Mouse (Mus musculus) MEL (cell line): ENCODE measurements at regions not wholly inside any gene's neighbourhood (a gene's known extent, or its start where the extent isn't known, plus 50 kb on each side); places are given as distances from the start of the nearest gene placed in this dataset.
A peak's percentile ranks its signal among the peaks of the same experiment; 100 is the strongest.

Experiments used
- DNase-seq: peaks from one replicate; pipeline ENCODE4 v3.0.0; 2011; ENCODE audit warnings: low read depth, low spot score
- H3K27ac ChIP-seq: 2 replicates; pipeline ENCODE4 v1.5.1; 2012; ENCODE audit warnings: low read depth, mild to moderate bottlenecking, control low read depth, low read length, moderate library complexity; ENCODE audit not compliant: control insufficient read depth
- H3K27me3 ChIP-seq, 2 experiments: fragments of 150-350 bp in 1 of 2; sonication (generic) in 1 of 2; 2 replicates each; pipeline ENCODE4 v1.6.1; 2012; ENCODE audit warnings: low read length in 2 of 2, mild to moderate bottlenecking in 2 of 2, improper control_type of control experiment in 1 of 2, moderate library complexity in 1 of 2; ENCODE audit not compliant: insufficient read depth in 2 of 2, control insufficient read depth in 1 of 2
- H3K36me3 ChIP-seq, 2 experiments: 2 replicates each; pipeline ENCODE4 v1.6.1; 2012 to 2014; ENCODE audit warnings: low read length in 2 of 2, improper control_type of control experiment in 1 of 2, inconsistent platforms in 1 of 2, mild to moderate bottlenecking in 1 of 2; ENCODE audit not compliant: insufficient read depth in 2 of 2, control insufficient read depth in 1 of 2
- H3K4me1 ChIP-seq, 2 experiments: fragments of 150-350 bp in 1 of 2; sonication (generic) in 1 of 2; 2 replicates each; pipeline ENCODE4 v1.6.1; 2012; ENCODE audit warnings: low read length in 2 of 2, improper control_type of control experiment in 1 of 2, mild to moderate bottlenecking in 1 of 2; ENCODE audit not compliant: insufficient read depth in 2 of 2, control insufficient read depth in 1 of 2
- H3K4me3 ChIP-seq, 2 experiments: fragments of 150-350 bp in 1 of 2; sonication (generic) in 1 of 2; 2 replicates each; pipeline ENCODE4 v1.5.1; 2012; ENCODE audit warnings: low read depth in 2 of 2, low read length in 2 of 2, mild to moderate bottlenecking in 2 of 2, moderate library complexity in 2 of 2, control low read depth in 1 of 2, improper control_type of control experiment in 1 of 2; ENCODE audit not compliant: control insufficient read depth in 1 of 2, insufficient read depth in 1 of 2
- H3K79me2 ChIP-seq: 2 replicates; pipeline ENCODE4 v1.6.1; 2012; ENCODE audit warnings: mild to moderate bottlenecking, low read length, moderate library complexity; ENCODE audit not compliant: control insufficient read depth, poor library complexity, insufficient read depth
- H3K9ac ChIP-seq: 2 replicates; pipeline ENCODE4 v1.6.1; 2012; ENCODE audit warnings: low read depth, mild to moderate bottlenecking, control low read depth, low read length, moderate library complexity; ENCODE audit not compliant: control insufficient read depth, poor library complexity, severe bottlenecking
- H3K9me3 ChIP-seq: fragments of 150-350 bp; sonication (generic); replicated peaks from 2 replicates; pipeline ENCODE4 v1.6.1; 2012; ENCODE audit warnings: mild to moderate bottlenecking, low read length, improper control_type of control experiment, moderate library complexity; ENCODE audit not compliant: insufficient read depth
- BHLHE40 ChIP-seq: IDR thresholded peaks from 2 replicates; pipeline ENCODE4 v1.6.1; 2012; ENCODE audit warnings: low read depth, mild to moderate bottlenecking, inconsistent platforms, low read length, improper control_type of control experiment, borderline replicate concordance
- CHD1 ChIP-seq: IDR thresholded peaks from 2 replicates; pipeline ENCODE4 v1.6.1; 2012; ENCODE audit warnings: low read depth, mild to moderate bottlenecking, inconsistent platforms, low read length, improper control_type of control experiment
- CHD2 ChIP-seq: IDR thresholded peaks from 2 replicates; pipeline ENCODE4 v1.6.1; 2011; ENCODE audit warnings: low read length, improper control_type of control experiment
- CTCF ChIP-seq, 3 experiments: IDR thresholded peaks in 2 of 3; conservative IDR thresholded peaks in 1 of 3; 2 replicates each; pipeline ENCODE4 v1.5.1; 2011 to 2012; ENCODE audit warnings: low read length in 3 of 3, low read depth in 2 of 3, mild to moderate bottlenecking in 2 of 3, improper control_type of control experiment in 1 of 3, inconsistent platforms in 1 of 3, mixed read lengths in 1 of 3, moderate library complexity in 1 of 3; ENCODE audit not compliant: control insufficient read depth in 1 of 3, insufficient read depth in 1 of 3, poor library complexity in 1 of 3, severe bottlenecking in 1 of 3
- E2F4 ChIP-seq: IDR thresholded peaks from 2 replicates; pipeline ENCODE4 v1.6.1; 2011; ENCODE audit warnings: low read depth, low read length, improper control_type of control experiment, borderline replicate concordance
- ELF1 ChIP-seq: IDR thresholded peaks from 2 replicates; pipeline ENCODE4 v1.6.1; 2014; ENCODE audit warnings: low read depth, mild to moderate bottlenecking, inconsistent platforms, low read length, improper control_type of control experiment, moderate library complexity
- EP300 ChIP-seq, 2 experiments: IDR thresholded peaks; 2 replicates each; pipeline ENCODE4 v1.6.1; 2011; ENCODE audit warnings: improper control_type of control experiment in 2 of 2, low read length in 2 of 2, low read depth in 1 of 2, mild to moderate bottlenecking in 1 of 2
- ETS1 ChIP-seq: IDR thresholded peaks from 2 replicates; pipeline ENCODE4 v1.6.1; 2012; ENCODE audit warnings: low read depth, mild to moderate bottlenecking, inconsistent platforms, low read length, improper control_type of control experiment, moderate library complexity
- GABPA ChIP-seq: IDR thresholded peaks from 2 replicates; pipeline ENCODE4 v1.6.1; 2012; ENCODE audit warnings: low read depth, mild to moderate bottlenecking, inconsistent platforms, low read length, improper control_type of control experiment, moderate library complexity
- HCFC1 ChIP-seq: IDR thresholded peaks from 2 replicates; pipeline ENCODE4 v1.6.1; 2012; ENCODE audit warnings: low read depth, mild to moderate bottlenecking, inconsistent platforms, low read length, improper control_type of control experiment, moderate library complexity
- MAFK ChIP-seq: IDR thresholded peaks from 2 replicates; pipeline ENCODE4 v1.6.1; 2011; ENCODE audit warnings: low read depth, mild to moderate bottlenecking, low read length, improper control_type of control experiment, borderline replicate concordance
- MAX ChIP-seq: IDR thresholded peaks from 2 replicates; pipeline ENCODE4 v1.6.1; 2011; ENCODE audit warnings: low read length, improper control_type of control experiment
- MAZ ChIP-seq: IDR thresholded peaks from 2 replicates; pipeline ENCODE4 v1.6.1; 2012; ENCODE audit warnings: low read depth, mild to moderate bottlenecking, inconsistent platforms, low read length, improper control_type of control experiment
- MEF2A ChIP-seq: IDR thresholded peaks from 2 replicates; pipeline ENCODE4 v1.6.1; 2014; ENCODE audit warnings: low read depth, mild to moderate bottlenecking, inconsistent platforms, low read length, improper control_type of control experiment; ENCODE audit not compliant: poor library complexity, insufficient replicate concordance, severe bottlenecking; ENCODE audit errors: extremely low read depth
- MXI1 ChIP-seq: IDR thresholded peaks from 2 replicates; pipeline ENCODE4 v1.6.1; 2011; ENCODE audit warnings: mild to moderate bottlenecking, low read depth, low read length, improper control_type of control experiment
- NRF1 ChIP-seq: IDR thresholded peaks from 2 replicates; pipeline ENCODE4 v1.6.1; 2014; ENCODE audit warnings: low read depth, mild to moderate bottlenecking, inconsistent platforms, low read length, improper control_type of control experiment, moderate library complexity; ENCODE audit not compliant: poor library complexity, insufficient read depth, severe bottlenecking
- POLR2A ChIP-seq, 2 experiments: IDR thresholded peaks; 2 replicates each; pipeline ENCODE4 v1.6.1; 2011 to 2012; ENCODE audit warnings: low read length in 2 of 2, mild to moderate bottlenecking in 2 of 2, control low read depth in 1 of 2, improper control_type of control experiment in 1 of 2, low read depth in 1 of 2, moderate library complexity in 1 of 2; ENCODE audit not compliant: control insufficient read depth in 1 of 2, insufficient read depth in 1 of 2, poor library complexity in 1 of 2
- POLR2AphosphoS2 ChIP-seq: IDR thresholded peaks from 2 replicates; pipeline ENCODE4 v1.6.1; 2011; ENCODE audit warnings: low read length, improper control_type of control experiment
- RAD21 ChIP-seq: IDR thresholded peaks from 2 replicates; pipeline ENCODE4 v1.6.1; 2011; ENCODE audit warnings: mild to moderate bottlenecking, low read depth, low read length, improper control_type of control experiment
- SIN3A ChIP-seq: IDR thresholded peaks from 2 replicates; pipeline ENCODE4 v1.6.1; 2012; ENCODE audit warnings: low read length, improper control_type of control experiment, inconsistent platforms
- SMC3 ChIP-seq: IDR thresholded peaks from 2 replicates; pipeline ENCODE4 v1.6.1; 2011; ENCODE audit warnings: low read depth, low read length, improper control_type of control experiment
- TCF12 ChIP-seq: IDR thresholded peaks from 2 replicates; pipeline ENCODE4 v1.6.1; 2014; ENCODE audit warnings: low read depth, mild to moderate bottlenecking, inconsistent platforms, low read length, improper control_type of control experiment, moderate library complexity
- UBTF ChIP-seq: IDR thresholded peaks from 2 replicates; pipeline ENCODE4 v1.6.1; 2012; ENCODE audit warnings: low read depth, mild to moderate bottlenecking, inconsistent platforms, low read length, improper control_type of control experiment, moderate library complexity, borderline replicate concordance; ENCODE audit not compliant: insufficient read depth
- USF1 ChIP-seq: IDR thresholded peaks from 2 replicates; pipeline ENCODE4 v1.6.1; 2014; ENCODE audit warnings: low read depth, mild to moderate bottlenecking, inconsistent platforms, low read length, improper control_type of control experiment, moderate library complexity
- USF2 ChIP-seq, 2 experiments: IDR thresholded peaks; 2 replicates each; pipeline ENCODE4 v1.6.1; 2011 to 2012; ENCODE audit warnings: improper control_type of control experiment in 2 of 2, low read length in 2 of 2, borderline replicate concordance in 1 of 2, inconsistent platforms in 1 of 2, low read depth in 1 of 2, mild to moderate bottlenecking in 1 of 2; ENCODE audit not compliant: insufficient read depth in 1 of 2
- ZC3H11A ChIP-seq: IDR thresholded peaks from 2 replicates; pipeline ENCODE4 v1.6.1; 2012; ENCODE audit warnings: low read depth, mild to moderate bottlenecking, inconsistent platforms, low read length, improper control_type of control experiment
- ZKSCAN1 ChIP-seq: IDR thresholded peaks from 2 replicates; pipeline ENCODE4 v1.6.1; 2012; ENCODE audit warnings: low read depth, mild to moderate bottlenecking, inconsistent platforms, low read length, improper control_type of control experiment, moderate library complexity
- ZNF384 ChIP-seq: IDR thresholded peaks from 2 replicates; pipeline ENCODE4 v1.6.1; 2012; ENCODE audit warnings: low read depth, mild to moderate bottlenecking, inconsistent platforms, low read length, improper control_type of control experiment

- H3K27me3 ChIP-seq = no peaks in the 10 kb centered on the region
- no peak overlapping the region for H3K4me3 ChIP-seq
- no peaks in the 10 kb centered on the region for H3K36me3 ChIP-seq
- TF ChIP-seq HCFC1 = no peak
- no peak for TF ChIP-seq E2F4
- TF ChIP-seq MEF2A = no peak
- TF ChIP-seq CHD1 = no peak
- TF ChIP-seq ETS1 = no peak
- no peak for TF ChIP-seq EP300 (IDR thresholded peaks at IDR 0.05; ENCODE audit: low read depth in 1 of 2, low read length in 2 of 2)
- TF ChIP-seq UBTF = no peak
- TF ChIP-seq NRF1 = no peak
- TF ChIP-seq USF2 (IDR thresholded peaks at IDR 0.05; ENCODE audit: borderline replicate concordance in 1 of 2, insufficient read depth in 1 of 2, low read depth in 1 of 2, low read length in 2 of 2) = no peak
- TF ChIP-seq CHD2 = no peak
- TF ChIP-seq GABPA = no peak
- peak; percentile 23; the same call in 1 of the 2 replicates for TF ChIP-seq ZC3H11A
- no peak for TF ChIP-seq ELF1
- TF ChIP-seq ZKSCAN1 = no peak
- no peak for TF ChIP-seq BHLHE40
- TF ChIP-seq MAZ = no peak
- no peak for TF ChIP-seq POLR2AphosphoS2
- no peak for TF ChIP-seq POLR2A (IDR thresholded peaks at IDR 0.05; ENCODE audit: control insufficient read depth in 1 of 2, insufficient read depth in 1 of 2, low read depth in 1 of 2, low read length in 2 of 2, poor library complexity in 1 of 2)
- no peak for TF ChIP-seq MAX
- no peak for TF ChIP-seq SIN3A
- TF ChIP-seq TCF12 = no peak
- TF ChIP-seq MXI1 = no peak
- no peak for TF ChIP-seq USF1
- TF ChIP-seq SMC3 = peak; percentile 56
- peak; percentile 48 for TF ChIP-seq RAD21
- TF ChIP-seq ZNF384 = peak; percentile 58; the same call in 1 of the 2 replicates
- TF ChIP-seq MAFK = no peak
- peak; percentile 53 to 64 (median 54) for TF ChIP-seq CTCF (IDR thresholded peaks at IDR 0.05 in 2 of 3, conservative IDR thresholded peaks at IDR 0.05 in 1 of 3; ENCODE audit: control insufficient read depth in 1 of 3, insufficient read depth in 1 of 3, low read depth in 2 of 3, low read length in 3 of 3, poor library complexity in 1 of 3, severe bottlenecking in 1 of 3)
- TF ChIP-seq, all 39 proteins: peak for 5
- Histone ChIP-seq H3K4me1 (no peaks in the 10 kb centered on the region), H3K79me2 (no peaks in the 10 kb centered on the region), H3K27ac (no peak overlapping the region), H3K9ac (no peak overlapping the region), H3K9me3 (no peaks in the 10 kb centered on the region)
- peak; percentile 33 for DNase-seq
Observed at GRCm38 (mm10) chr19:56100131-56100872, 186.6 kb upstream of the Habp2 start.
